ENCODE assay signal across 9 mouse cellular contexts in genomic region chr16:16559016-16559877, GRCm38 (mm10). TPM values are rescaled to one million over a fixed set of nuclear protein-coding genes. Genes with fewer than 3 reads are reported as not detected.
DNase-seq lines count a peak whose midpoint lies in the region; ATAC-seq lines count a peak whose summit lies in the region.
"Had no signal": no experiment of that assay in that cellular context is flagged by ENCODE, and none has a peak within 500 bp of the region (broad histone marks: within the 10 kb centered on the region; RNA-seq: fewer than 3 reads in every experiment).

No protein-coding gene starts in this region.

- peak overlapping the region; percentile 39 for H3K4me2 ChIP-seq in heart, embryonic 12.5 days
- peak overlapping the region; percentile 73 for H3K4me2 ChIP-seq in hindbrain, embryonic 13.5 days
- peak overlapping the region; percentile 55 for H3K4me2 ChIP-seq in midbrain, embryonic 12.5 days (replicated peaks)

- peak overlapping the region; percentile 21 for H3K4me3 ChIP-seq in heart, embryonic 12.5 days
- H3K4me3 ChIP-seq in hindbrain, embryonic 13.5 days: peak overlapping the region; percentile 60
- H3K4me3 ChIP-seq in midbrain, embryonic 12.5 days: peak overlapping the region; percentile 48

- no peak overlapping the region for H3K9ac ChIP-seq in heart, embryonic 12.5 days
- peak overlapping the region; percentile 73 for H3K9ac ChIP-seq in hindbrain, embryonic 13.5 days
- H3K9ac ChIP-seq in midbrain, embryonic 12.5 days (replicated peaks): peak overlapping the region; percentile 64

- no peaks in the 10 kb centered on the region for H3K36me3 ChIP-seq in heart, embryonic 12.5 days
- no peaks in the 10 kb centered on the region for H3K36me3 ChIP-seq in hindbrain, embryonic 13.5 days
- no peaks in the 10 kb centered on the region for H3K36me3 ChIP-seq in midbrain, embryonic 12.5 days

- DNase-seq in heart, adult 8-10 months (ENCODE audit: low spot score): no peak
- peak; percentile 49 for DNase-seq in cerebellum, adult 8-10 months
- no peak for DNase-seq in adrenal gland, postnatal 10 days
- no peak for DNase-seq in thymus, postnatal 4 days
- DNase-seq in thymus, postnatal 25 days: no peak

- peak overlapping the region; percentile 34; the same call in 1 of the 2 replicates for H3K27ac ChIP-seq in heart, embryonic 12.5 days (ENCODE audit: poor library complexity, severe bottlenecking)
- peak overlapping the region; percentile 92 for H3K27ac ChIP-seq in hindbrain, embryonic 13.5 days
- peak overlapping the region; percentile 94 for H3K27ac ChIP-seq in midbrain, embryonic 12.5 days (replicated peaks)

- H3K4me1 ChIP-seq in heart, embryonic 12.5 days (replicated peaks): peaks cover 25% of the 10 kb centered on the region
- peaks cover 28% of the 10 kb centered on the region for H3K4me1 ChIP-seq in hindbrain, embryonic 13.5 days (replicated peaks)
- H3K4me1 ChIP-seq in midbrain, embryonic 12.5 days: peaks cover 25% of the 10 kb centered on the region

- H3K9me3 ChIP-seq in heart, embryonic 12.5 days (replicated peaks): no peaks in the 10 kb centered on the region
- no peaks in the 10 kb centered on the region for H3K9me3 ChIP-seq in hindbrain, embryonic 13.5 days
- no peaks in the 10 kb centered on the region for H3K9me3 ChIP-seq in midbrain, embryonic 12.5 days

- no peaks in the 10 kb centered on the region for H3K27me3 ChIP-seq in heart, embryonic 12.5 days (replicated peaks)
- H3K27me3 ChIP-seq in hindbrain, embryonic 13.5 days: no peaks in the 10 kb centered on the region
- no peaks in the 10 kb centered on the region for H3K27me3 ChIP-seq in midbrain, embryonic 12.5 days
- H3K27me3 ChIP-seq: CH12.LX had no signal

- no peak for ATAC-seq in heart, embryonic 12.5 days (ENCODE audit: insufficient number of reproducible peaks, low FRiP score)
- ATAC-seq in hindbrain, embryonic 13.5 days (ENCODE audit: low FRiP score): peak; percentile 70
- ATAC-seq in midbrain, embryonic 12.5 days (ENCODE audit: low FRiP score, low read depth): peak; percentile 67

- 59% methylated on average over 3 of the region's 3 CpGs for WGBS in heart, embryonic 12.5 days
- WGBS in hindbrain, embryonic 13.5 days: 11% methylated on average over 3 of the region's 3 CpGs
- 9% methylated on average over 3 of the region's 3 CpGs for WGBS in midbrain, embryonic 12.5 days

RNA-seq across cellular contexts. Expression of gene Fgd4, which starts 41.1 kb away (rescaled TPM):
- polyA plus RNA-seq in heart, embryonic 12.5 days (2016; fragmentation: Nextera tagmentation; extraction: Ambion mirVana): 11.4 and 12.1 TPM in 2 replicates
- total RNA-seq in heart, adult 8-10 months (2022): 10 to 100 TPM; 38.1 to 50.1 (median 43.2) TPM
- polyA plus RNA-seq in hindbrain, embryonic 13.5 days (2015; fragmentation: Nextera tagmentation; extraction: Ambion mirVana): 24.5 and 25.0 TPM in 2 replicates
- polyA plus RNA-seq in midbrain, embryonic 12.5 days (2016; fragmentation: Nextera tagmentation; extraction: Ambion mirVana): 26.9 and 27.6 TPM in 2 replicates
- total RNA-seq in adrenal gland, postnatal 10 days (2021): 10 to 100 TPM; 12.6 to 16.6 TPM

Comparison
In these comparisons a context has a peak if more than half of its experiments do, and no peak if none do; other contexts are left out.
1. H3K27ac ChIP-seq: peak in every context shown above with its lines; median percentile 94 in midbrain, embryonic 12.5 days; 92 in hindbrain, embryonic 13.5 days; 34 in heart, embryonic 12.5 days.